Mouse (Mus musculus): Measurements from ENCODE around the gene Tpm3. TPM values are rescaled to one million over a fixed set of nuclear protein-coding genes. Genes with fewer than 3 reads are reported as not detected.
"Not testable (repeated sequence)": the region's sequence is repeated elsewhere in the genome, so short reads cannot be mapped to it uniquely, and the experiment has no call there.

Gene Tpm3
- polyA plus RNA-seq, 1 experiment from 2014 or later, result 162 TPM

GRCm38 (mm10) chr3:90115526-90115925, 43.1 kb downstream of the Tpm3 start:
- H3K4me3 ChIP-seq (ENCODE audit: low read depth, low read length), result no peak overlapping the region
- no peaks in the 10 kb centered on the region for H3K9me3 ChIP-seq (replicated peaks; ENCODE audit: control insufficient read depth, low read length)
- WGBS (ENCODE audit: insufficient replicate concordance), result 54% methylated on average over 3 of the region's 3 CpGs
- H3K4me1 ChIP-seq (ENCODE audit: control insufficient read depth, low read depth, low read length), result no peaks in the 10 kb centered on the region
- no peak overlapping the region for H3K27ac ChIP-seq (ENCODE audit: low read length)
- H3K27me3 ChIP-seq (ENCODE audit: control insufficient read depth, insufficient read depth, low read depth, low read length), result no peaks in the 10 kb centered on the region
- H3K9ac ChIP-seq (ENCODE audit: low read depth, low read length), result no peak overlapping the region
- no peaks in the 10 kb centered on the region for H3K36me3 ChIP-seq (ENCODE audit: control insufficient read depth, insufficient read depth)
- H3K4me2 ChIP-seq (ENCODE audit: low read depth, low read length), result no peak overlapping the region
- ATAC-seq (ENCODE audit: low read depth), result no peak

DNA sequence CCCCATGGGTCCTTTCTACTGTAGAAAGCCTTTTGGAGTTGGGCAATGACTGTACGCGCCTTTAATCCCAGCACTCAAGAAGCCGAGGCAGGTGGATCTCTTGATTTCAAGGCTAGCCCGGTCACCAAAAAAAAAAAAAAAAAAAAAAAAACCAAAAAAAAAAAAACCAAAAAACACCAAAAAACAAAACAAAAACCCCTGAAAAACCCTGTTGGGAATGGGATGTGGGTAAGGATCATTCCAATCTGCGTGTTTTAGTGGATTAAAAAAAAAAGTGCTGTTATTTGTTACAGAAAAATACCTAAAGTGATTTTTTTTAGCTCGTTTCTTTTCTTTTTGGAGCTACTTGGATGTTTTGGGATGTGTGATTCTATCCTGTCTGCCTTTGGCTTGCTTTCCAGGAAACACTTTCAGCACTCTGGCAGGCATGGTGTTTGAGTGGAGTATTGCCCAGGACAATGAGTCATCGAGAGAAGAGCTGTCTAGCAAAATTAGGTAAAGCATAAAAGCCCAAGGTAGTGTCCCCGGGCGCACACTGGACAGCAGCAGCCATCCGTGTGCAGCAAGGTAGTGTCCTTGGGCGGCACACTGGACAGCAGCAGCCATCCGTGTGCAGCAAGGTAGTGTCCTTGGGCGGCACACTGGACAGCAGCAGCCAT, 45.8 kb downstream of the Tpm3 start:
- Histone ChIP-seq H3K36me3 (ENCODE audit: control insufficient read depth, insufficient read depth) (no peaks in the 10 kb centered on the region), H3K9ac (ENCODE audit: low read depth, low read length) (no peak overlapping the region), H3K27me3 (ENCODE audit: control insufficient read depth, insufficient read depth, low read depth, low read length) (no peaks in the 10 kb centered on the region), H3K4me1 (ENCODE audit: control insufficient read depth, low read depth, low read length) (no peaks in the 10 kb centered on the region), H3K4me2 (ENCODE audit: low read depth, low read length) (no peak overlapping the region), H3K4me3 (ENCODE audit: low read depth, low read length) (no peak overlapping the region), H3K9me3 (replicated peaks; ENCODE audit: control insufficient read depth, low read length) (no peaks in the 10 kb centered on the region), H3K27ac (ENCODE audit: low read length) (no peak overlapping the region)
- ATAC-seq (ENCODE audit: low read depth), result no peak
- 79% methylated on average over 13 of the region's 13 CpGs for WGBS (ENCODE audit: insufficient replicate concordance)

DNA sequence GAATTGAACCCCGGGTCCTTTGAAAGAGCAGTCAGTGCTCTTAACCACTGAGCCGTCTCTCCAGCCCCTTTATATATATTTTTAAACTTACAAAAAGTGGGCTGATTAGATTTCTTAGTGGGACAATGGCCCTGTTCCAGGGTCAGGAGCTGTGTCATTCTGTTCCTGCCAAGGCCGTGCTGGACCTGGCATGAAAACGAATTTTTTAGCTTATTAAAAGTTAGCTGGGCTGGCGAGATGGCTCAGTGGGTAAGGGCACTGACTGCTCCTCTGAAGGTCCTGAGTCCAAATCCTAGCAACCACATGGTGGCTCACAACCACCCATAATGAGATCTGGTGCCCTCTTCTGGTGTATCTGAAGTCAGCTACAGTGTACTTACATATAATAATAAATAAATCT, 49.6 kb downstream of the Tpm3 start:
- H3K9me3 ChIP-seq (replicated peaks; ENCODE audit: control insufficient read depth, low read length); H3K27ac ChIP-seq (ENCODE audit: low read length); ATAC-seq (ENCODE audit: low read depth); H3K27me3 ChIP-seq (ENCODE audit: control insufficient read depth, insufficient read depth, low read depth, low read length); H3K4me3 ChIP-seq (ENCODE audit: low read depth, low read length); H3K9ac ChIP-seq (ENCODE audit: low read depth, low read length); H3K36me3 ChIP-seq (ENCODE audit: control insufficient read depth, insufficient read depth); H3K4me1 ChIP-seq (ENCODE audit: control insufficient read depth, low read depth, low read length); H3K4me2 ChIP-seq (ENCODE audit: low read depth, low read length): not testable (repeated sequence)
- 58% methylated on average over 5 of the region's 5 CpGs for whole genome bisulfite sequencing (ENCODE audit: insufficient replicate concordance)

GRCm38 (mm10) chr3:90125710-90126109, 53.3 kb downstream of the Tpm3 start:
- H3K27me3 ChIP-seq (ENCODE audit: control insufficient read depth, insufficient read depth, low read depth, low read length), result no peaks in the 10 kb centered on the region
- H3K4me1 ChIP-seq (ENCODE audit: control insufficient read depth, low read depth, low read length), result no peaks in the 10 kb centered on the region
- 39% methylated on average over 5 of the region's 5 CpGs for WGBS (ENCODE audit: insufficient replicate concordance)
- no peaks in the 10 kb centered on the region for H3K9me3 ChIP-seq (replicated peaks; ENCODE audit: control insufficient read depth, low read length)
- no peak overlapping the region for H3K4me2 ChIP-seq (ENCODE audit: low read depth, low read length)
- ATAC-seq (ENCODE audit: low read depth), result no peak
- no peaks in the 10 kb centered on the region for H3K36me3 ChIP-seq (ENCODE audit: control insufficient read depth, insufficient read depth)
- no peak overlapping the region for H3K4me3 ChIP-seq (ENCODE audit: low read depth, low read length)
- H3K27ac ChIP-seq (ENCODE audit: low read length), result no peak overlapping the region
- no peak overlapping the region for H3K9ac ChIP-seq (ENCODE audit: low read depth, low read length)

- H3K9me3 ChIP-seq (replicated peaks; ENCODE audit: control insufficient read depth, low read length), result no peaks in the 10 kb centered on the region
- no peak overlapping the region for H3K4me2 ChIP-seq (ENCODE audit: low read depth, low read length)
- no peak overlapping the region for H3K27ac ChIP-seq (ENCODE audit: low read length)
- H3K9ac ChIP-seq (ENCODE audit: low read depth, low read length), result no peak overlapping the region
- no peaks in the 10 kb centered on the region for H3K36me3 ChIP-seq (ENCODE audit: control insufficient read depth, insufficient read depth)
- 75% methylated on average over 6 of the region's 6 CpGs for WGBS (ENCODE audit: insufficient replicate concordance)
- ATAC-seq (ENCODE audit: low read depth), result no peak
- H3K4me3 ChIP-seq (ENCODE audit: low read depth, low read length), result no peak overlapping the region
- H3K27me3 ChIP-seq (ENCODE audit: control insufficient read depth, insufficient read depth, low read depth, low read length), result no peaks in the 10 kb centered on the region
- H3K4me1 ChIP-seq (ENCODE audit: control insufficient read depth, low read depth, low read length), result no peaks in the 10 kb centered on the region
Observed at GRCm38 (mm10) chr3:90127881-90128280, 55.4 kb downstream of the Tpm3 start.

GRCm38 (mm10) chr3:90132745-90133144, 60.3 kb downstream of the Tpm3 start:
- 30% methylated on average over 3 of the region's 3 CpGs for WGBS (ENCODE audit: insufficient replicate concordance)
- H3K9ac ChIP-seq (ENCODE audit: low read depth, low read length), result no peak overlapping the region
- no peaks in the 10 kb centered on the region for H3K36me3 ChIP-seq (ENCODE audit: control insufficient read depth, insufficient read depth)
- no peak overlapping the region for H3K4me3 ChIP-seq (ENCODE audit: low read depth, low read length)
- H3K4me1 ChIP-seq (ENCODE audit: control insufficient read depth, low read depth, low read length), result no peaks in the 10 kb centered on the region
- H3K27me3 ChIP-seq (ENCODE audit: control insufficient read depth, insufficient read depth, low read depth, low read length), result no peaks in the 10 kb centered on the region
- H3K9me3 ChIP-seq (replicated peaks; ENCODE audit: control insufficient read depth, low read length), result no peaks in the 10 kb centered on the region
- H3K27ac ChIP-seq (ENCODE audit: low read length), result no peak overlapping the region
- no peak overlapping the region for H3K4me2 ChIP-seq (ENCODE audit: low read depth, low read length)
- no peak for ATAC-seq (ENCODE audit: low read depth)

GRCm38 (mm10) chr3:90133331-90133730, 60.9 kb downstream of the Tpm3 start:
- ATAC-seq (ENCODE audit: low read depth), result no peak
- Histone ChIP-seq H3K4me3 (ENCODE audit: low read depth, low read length) (no peak overlapping the region), H3K27ac (ENCODE audit: low read length) (no peak overlapping the region), H3K4me1 (ENCODE audit: control insufficient read depth, low read depth, low read length) (no peaks in the 10 kb centered on the region), H3K9ac (ENCODE audit: low read depth, low read length) (no peak overlapping the region), H3K4me2 (ENCODE audit: low read depth, low read length) (no peak overlapping the region), H3K9me3 (replicated peaks; ENCODE audit: control insufficient read depth, low read length) (no peaks in the 10 kb centered on the region), H3K36me3 (ENCODE audit: control insufficient read depth, insufficient read depth) (no peaks in the 10 kb centered on the region), H3K27me3 (ENCODE audit: control insufficient read depth, insufficient read depth, low read depth, low read length) (no peaks in the 10 kb centered on the region)
- 58% methylated on average over 1 of the region's 1 CpGs for WGBS (ENCODE audit: insufficient replicate concordance)

GRCm38 (mm10) chr3:90134483-90134882, 62.0 kb downstream of the Tpm3 start:
- no peak for ATAC-seq (ENCODE audit: low read depth)
- Histone ChIP-seq H3K36me3 (ENCODE audit: control insufficient read depth, insufficient read depth) (no peaks in the 10 kb centered on the region), H3K4me3 (ENCODE audit: low read depth, low read length) (no peak overlapping the region), H3K27me3 (ENCODE audit: control insufficient read depth, insufficient read depth, low read depth, low read length) (no peaks in the 10 kb centered on the region), H3K9me3 (replicated peaks; ENCODE audit: control insufficient read depth, low read length) (no peaks in the 10 kb centered on the region), H3K4me2 (ENCODE audit: low read depth, low read length) (no peak overlapping the region), H3K27ac (ENCODE audit: low read length) (no peak overlapping the region), H3K9ac (ENCODE audit: low read depth, low read length) (no peak overlapping the region), H3K4me1 (ENCODE audit: control insufficient read depth, low read depth, low read length) (no peaks in the 10 kb centered on the region)
- 46% methylated on average over 3 of the region's 3 CpGs for WGBS (ENCODE audit: insufficient replicate concordance)

GRCm38 (mm10) chr3:90134993-90135392, 62.5 kb downstream of the Tpm3 start:
- WGBS (ENCODE audit: insufficient replicate concordance), result 56% methylated on average over 5 of the region's 5 CpGs
- Histone ChIP-seq H3K4me1 (ENCODE audit: control insufficient read depth, low read depth, low read length) (no peaks in the 10 kb centered on the region), H3K36me3 (ENCODE audit: control insufficient read depth, insufficient read depth) (no peaks in the 10 kb centered on the region), H3K27me3 (ENCODE audit: control insufficient read depth, insufficient read depth, low read depth, low read length) (no peaks in the 10 kb centered on the region), H3K27ac (ENCODE audit: low read length) (no peak overlapping the region), H3K4me2 (ENCODE audit: low read depth, low read length) (no peak overlapping the region), H3K9ac (ENCODE audit: low read depth, low read length) (no peak overlapping the region), H3K4me3 (ENCODE audit: low read depth, low read length) (no peak overlapping the region), H3K9me3 (replicated peaks; ENCODE audit: control insufficient read depth, low read length) (no peaks in the 10 kb centered on the region)
- no peak for ATAC-seq (ENCODE audit: low read depth)
